ENCODE assay signal across 18 mouse cellular contexts in genomic region chr4:135892884-135893283, GRCm38 (mm10). TPM values are rescaled to one million over a fixed set of nuclear protein-coding genes. Genes with fewer than 3 reads are reported as not detected.
DNase-seq lines count a peak whose midpoint lies in the region; ATAC-seq and TF ChIP-seq lines count a peak whose summit lies in the region.
"Had no signal": no experiment of that assay in that cellular context is flagged by ENCODE, and none has a peak within 500 bp of the region (broad histone marks: within the 10 kb centered on the region; RNA-seq: fewer than 3 reads in every experiment).

No protein-coding gene starts in this region.

- H3K4me3 ChIP-seq in heart, embryonic 13.5 days, result no peak overlapping the region
- no peak overlapping the region for H3K4me3 ChIP-seq in spleen, adult 2 months (ENCODE audit: extremely low read depth, insufficient read depth, insufficient read length)
- H3K4me3 ChIP-seq in liver, embryonic 13.5 days (replicated peaks), result no peak overlapping the region
- no peak overlapping the region for H3K4me3 ChIP-seq in neural tube, embryonic 15.5 days (replicated peaks)
- H3K4me3 ChIP-seq: hindbrain, embryonic 10.5 days; midbrain, embryonic 13.5 days; myocyte had no signal

- no peak overlapping the region for H3K27ac ChIP-seq in heart, embryonic 13.5 days (replicated peaks)
- H3K27ac ChIP-seq in spleen, adult 2 months (ENCODE audit: insufficient read depth, low read length), result no peak overlapping the region
- H3K27ac ChIP-seq in liver, embryonic 13.5 days, result no peak overlapping the region; the same call in 1 of the 2 replicates
- H3K27ac ChIP-seq in neural tube, embryonic 15.5 days (replicated peaks), result no peak overlapping the region
- H3K27ac ChIP-seq: hindbrain, embryonic 10.5 days; midbrain, embryonic 13.5 days had no signal

- no peak for TF ChIP-seq POLR2A in spleen, adult 2 months (IDR thresholded peaks at IDR 0.05; ENCODE audit: low read depth, low read length)

- no peak overlapping the region for H3K4me2 ChIP-seq in heart, embryonic 13.5 days
- H3K4me2 ChIP-seq in liver, embryonic 13.5 days, result no peak overlapping the region
- no peak overlapping the region for H3K4me2 ChIP-seq in neural tube, embryonic 15.5 days
- H3K4me2 ChIP-seq: heart, embryonic 11.5 days; midbrain, embryonic 13.5 days had no signal

- no peaks in the 10 kb centered on the region for H3K9me3 ChIP-seq in heart, embryonic 13.5 days
- no peaks in the 10 kb centered on the region for H3K9me3 ChIP-seq in liver, embryonic 13.5 days (replicated peaks)
- H3K9me3 ChIP-seq in neural tube, embryonic 15.5 days (replicated peaks), result no peaks in the 10 kb centered on the region
- H3K9me3 ChIP-seq: hindbrain, embryonic 10.5 days; midbrain, embryonic 13.5 days had no signal

- no peaks in the 10 kb centered on the region for H3K27me3 ChIP-seq in heart, embryonic 13.5 days (replicated peaks)
- no peaks in the 10 kb centered on the region for H3K27me3 ChIP-seq in spleen, adult 2 months (ENCODE audit: control insufficient read depth, insufficient read depth, low read length)
- no peaks in the 10 kb centered on the region for H3K27me3 ChIP-seq in liver, embryonic 13.5 days
- no peaks in the 10 kb centered on the region for H3K27me3 ChIP-seq in splenic B cell, adult 2 months (ENCODE audit: control insufficient read depth, insufficient read depth, low read length, poor library complexity, severe bottlenecking)
- H3K27me3 ChIP-seq in neural tube, embryonic 15.5 days (replicated peaks), result no peaks in the 10 kb centered on the region
- H3K27me3 ChIP-seq: midbrain, embryonic 13.5 days had no signal

- WGBS in heart, embryonic 13.5 days, result 15% methylated on average over 4 of the region's 4 CpGs
- 74% methylated on average over 4 of the region's 4 CpGs for WGBS in spleen, adult 2 months
- WGBS in liver, embryonic 13.5 days (ENCODE audit: insufficient replicate concordance), result 10% methylated on average over 4 of the region's 4 CpGs
- 80% methylated on average over 4 of the region's 4 CpGs for WGBS in neural tube, embryonic 15.5 days

- no peak for ATAC-seq in heart, embryonic 13.5 days (ENCODE audit: extremely low read depth, insufficient number of reproducible peaks, low FRiP score, low TSS enrichment)
- ATAC-seq in liver, embryonic 13.5 days (ENCODE audit: low read depth), result peak; percentile 53
- ATAC-seq in neural tube, embryonic 15.5 days (ENCODE audit: low FRiP score), result no peak
- ATAC-seq: forebrain, embryonic 14.5 days; midbrain, embryonic 13.5 days had no signal

- 0 out of 2 replicates have a peak overlapping the region, but pooled peaks have one; percentile 58 for H3K9ac ChIP-seq in heart, embryonic 13.5 days
- peak overlapping the region; percentile 22; the same call in 1 of the 2 replicates for H3K9ac ChIP-seq in liver, embryonic 13.5 days
- no peak overlapping the region for H3K9ac ChIP-seq in neural tube, embryonic 15.5 days (replicated peaks)
- H3K9ac ChIP-seq: midbrain, embryonic 13.5 days had no signal

- H3K36me3 ChIP-seq in heart, embryonic 13.5 days, result no peaks in the 10 kb centered on the region
- H3K36me3 ChIP-seq in spleen, adult 2 months (ENCODE audit: control insufficient read depth, insufficient read depth, low read length), result no peaks in the 10 kb centered on the region
- H3K36me3 ChIP-seq in liver, embryonic 13.5 days, result no peaks in the 10 kb centered on the region
- no peaks in the 10 kb centered on the region; the same call in 1 of the 2 replicates for H3K36me3 ChIP-seq in splenic B cell, adult 2 months (ENCODE audit: control insufficient read depth, insufficient read depth, low read length, poor library complexity, severe bottlenecking)
- no peaks in the 10 kb centered on the region for H3K36me3 ChIP-seq in neural tube, embryonic 15.5 days
- H3K36me3 ChIP-seq: hindbrain, embryonic 10.5 days; midbrain, embryonic 13.5 days had no signal

- H3K4me1 ChIP-seq in heart, embryonic 13.5 days, result peaks cover 10% of the 10 kb centered on the region
- H3K4me1 ChIP-seq in spleen, adult 2 months (ENCODE audit: control insufficient read depth, insufficient read depth, insufficient read length), result peaks cover 12% of the 10 kb centered on the region
- H3K4me1 ChIP-seq in liver, embryonic 13.5 days (replicated peaks), result peaks cover 53% of the 10 kb centered on the region
- H3K4me1 ChIP-seq in neural tube, embryonic 15.5 days, result no peaks in the 10 kb centered on the region
- H3K4me1 ChIP-seq: midbrain, embryonic 13.5 days had no signal

- TF ChIP-seq CTCF in spleen, adult 2 months (IDR thresholded peaks at IDR 0.05; ENCODE audit: extremely low read depth, insufficient read depth, insufficient read length, insufficient replicate concordance), result peak; percentile 10; the same call in 1 of the 2 replicates

- DNase-seq in heart, adult 9 months (ENCODE audit: low spot score in 2 of 2), result no peak
- DNase-seq in spleen, adult 2 months (ENCODE audit: low read depth in 1 of 2, low spot score in 2 of 2), result no peak
- no peak for DNase-seq in spleen, adult 12 weeks (ENCODE audit: low spot score)
- DNase-seq in liver, embryonic 13.5 days, result no peak
- peak; percentile 65 for DNase-seq in splenic B cell, adult 2 months (ENCODE audit: low read depth, low spot score)
- no peak for DNase-seq in cerebellum, adult 11 months
- DNase-seq: adrenal gland, adult 8-10 months; cerebellum, adult 9-11 months; kidney, adult 18-20 months; lung, postnatal 10 days; right cerebral cortex, postnatal 14 days had no signal

RNA-seq across cellular contexts. Expression of gene Cnr2, which starts 2.3 kb away (rescaled TPM):
- polyA plus RNA-seq in heart, embryonic 13.5 days (2015; fragmentation: Nextera tagmentation; extraction: Ambion mirVana), result 0.29 and 0.36 TPM in 2 replicates
- polyA plus RNA-seq in spleen, adult 2 months (2012; rRNA removed), result 44.8 and 47.2 TPM in 2 replicates
- 2.5 and 3.0 TPM in 2 replicates for polyA plus RNA-seq in liver, embryonic 13.5 days (2015; fragmentation: Nextera tagmentation; extraction: Ambion mirVana)
- 0.10 and 0.50 TPM in 2 replicates for polyA plus RNA-seq in neural tube, embryonic 15.5 days (2015; fragmentation: Nextera tagmentation; extraction: Ambion mirVana)
- polyA plus RNA-seq: myocyte had no signal

RNA-seq across cellular contexts. Expression of gene Pnrc2, which starts 19.2 kb away (rescaled TPM):
- 114 and 125 TPM in 2 replicates for polyA plus RNA-seq in heart, embryonic 13.5 days (2015; fragmentation: Nextera tagmentation; extraction: Ambion mirVana)
- 12.2 and 14.7 TPM in 2 replicates for polyA plus RNA-seq in spleen, adult 2 months (2012; rRNA removed)
- 88.0 and 109 TPM in 2 replicates for polyA plus RNA-seq in liver, embryonic 13.5 days (2015; fragmentation: Nextera tagmentation; extraction: Ambion mirVana)
- polyA plus RNA-seq in neural tube, embryonic 15.5 days (2015; fragmentation: Nextera tagmentation; extraction: Ambion mirVana), result 82.1 and 114 TPM in 2 replicates

RNA-seq across cellular contexts. Expression of gene Fuca1, which starts 27.7 kb away (rescaled TPM):
- polyA plus RNA-seq in heart, embryonic 13.5 days (2015; fragmentation: Nextera tagmentation; extraction: Ambion mirVana), result 46.0 and 47.9 TPM in 2 replicates
- 45.7 TPM in 2 replicates for polyA plus RNA-seq in spleen, adult 2 months (2012; rRNA removed)
- 18.1 and 21.4 TPM in 2 replicates for polyA plus RNA-seq in liver, embryonic 13.5 days (2015; fragmentation: Nextera tagmentation; extraction: Ambion mirVana)
- 68.6 and 71.5 TPM in 2 replicates for polyA plus RNA-seq in neural tube, embryonic 15.5 days (2015; fragmentation: Nextera tagmentation; extraction: Ambion mirVana)

RNA-seq across cellular contexts. Expression of gene Srsf10, which starts 37.3 kb away (rescaled TPM):
- polyA plus RNA-seq in heart, embryonic 13.5 days (2015; fragmentation: Nextera tagmentation; extraction: Ambion mirVana), result 130 and 140 TPM in 2 replicates
- polyA plus RNA-seq in spleen, adult 2 months (2012; rRNA removed), result 68.0 and 109 TPM in 2 replicates
- 119 and 147 TPM in 2 replicates for polyA plus RNA-seq in liver, embryonic 13.5 days (2015; fragmentation: Nextera tagmentation; extraction: Ambion mirVana)
- polyA plus RNA-seq in neural tube, embryonic 15.5 days (2015; fragmentation: Nextera tagmentation; extraction: Ambion mirVana), result 157 and 178 TPM in 2 replicates

RNA-seq across cellular contexts. Expression of gene Hmgcl, which starts 53.4 kb away (rescaled TPM):
- 73.0 and 81.6 TPM in 2 replicates for polyA plus RNA-seq in heart, embryonic 13.5 days (2015; fragmentation: Nextera tagmentation; extraction: Ambion mirVana)
- 27.9 and 32.4 TPM in 2 replicates for polyA plus RNA-seq in spleen, adult 2 months (2012; rRNA removed)
- 71.9 and 73.5 TPM in 2 replicates for polyA plus RNA-seq in liver, embryonic 13.5 days (2015; fragmentation: Nextera tagmentation; extraction: Ambion mirVana)
- 68.2 and 68.9 TPM in 2 replicates for polyA plus RNA-seq in neural tube, embryonic 15.5 days (2015; fragmentation: Nextera tagmentation; extraction: Ambion mirVana)

Comparison
In these comparisons a context has a peak if more than half of its experiments do, and no peak if none do; other contexts are left out.
1. RNA of gene Cnr2, which starts 2.3 kb away (polyA plus RNA-seq): 44.8 to 47.2 TPM in spleen, adult 2 months; 2.5 to 3.0 TPM in liver, embryonic 13.5 days, 0.29 to 0.36 TPM in heart, embryonic 13.5 days and 0.10 to 0.50 TPM in neural tube, embryonic 15.5 days; every median in the first group is over 10 times any median in the second.